Mouse (Mus musculus): ENCODE results near the gene Gdf7. TPM values are rescaled to one million over a fixed set of nuclear protein-coding genes. Genes with fewer than 3 reads are reported as not detected.

Gdf7 gene
- polyA plus RNA-seq, 2 experiments: not detected

DNA sequence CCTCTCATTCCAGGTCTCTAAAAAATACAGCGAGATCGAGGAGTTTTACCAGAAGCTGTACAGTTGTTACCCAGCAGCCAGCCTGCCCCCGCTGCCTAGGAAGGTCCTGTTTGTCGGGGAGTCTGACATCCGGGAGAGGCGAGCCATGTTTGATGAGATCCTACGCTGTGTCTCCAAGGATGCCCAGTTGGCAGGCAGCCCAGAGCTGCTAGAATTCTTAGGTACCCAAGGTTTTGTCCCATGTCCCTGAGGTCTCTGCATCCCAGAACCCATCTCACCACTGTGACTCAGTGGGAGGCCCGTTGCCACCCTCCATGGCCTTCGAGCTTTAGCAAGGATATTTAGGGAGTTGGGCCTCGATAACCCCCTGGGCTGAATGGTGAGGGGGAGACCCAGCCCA lies 19.8 kb upstream of the Gdf7 start:
- Histone ChIP-seq H3K4me3 (ENCODE audit: insufficient read depth in 1 of 2, low read depth in 2 of 2, low read length in 2 of 2) (no peak overlapping the region), H3K27me3 (ENCODE audit: control insufficient read depth, insufficient read depth, low read length) (no peaks in the 10 kb centered on the region), H3K27ac (no peak overlapping the region), H3K4me1 (replicated peaks; ENCODE audit: control insufficient read depth in 2 of 2, insufficient read depth in 2 of 2, low read length in 1 of 2) (no peaks in the 10 kb centered on the region), H3K36me3 (replicated peaks; ENCODE audit: control insufficient read depth, insufficient read depth, low read depth) (no peaks in the 10 kb centered on the region), H3K9ac (replicated peaks) (no peak overlapping the region), H3K9me3 (ENCODE audit: control insufficient read depth, low read length) (no peaks in the 10 kb centered on the region), H3K4me2 (ENCODE audit: low read depth) (no peak overlapping the region)
- no peak for ATAC-seq (ENCODE audit: insufficient read depth)
- no peak for DNase-seq (ENCODE audit: low read depth in 3 of 3, low spot score in 3 of 3)
- TF ChIP-seq CTCF (IDR thresholded peaks at IDR 0.05; ENCODE audit: low read depth) (no peak), EP300 (IDR thresholded peaks at IDR 0.05; ENCODE audit: low read depth) (no peak)
- WGBS (ENCODE audit: insufficient replicate concordance): 74% methylated on average over 10 of the region's 10 CpGs

DNA sequence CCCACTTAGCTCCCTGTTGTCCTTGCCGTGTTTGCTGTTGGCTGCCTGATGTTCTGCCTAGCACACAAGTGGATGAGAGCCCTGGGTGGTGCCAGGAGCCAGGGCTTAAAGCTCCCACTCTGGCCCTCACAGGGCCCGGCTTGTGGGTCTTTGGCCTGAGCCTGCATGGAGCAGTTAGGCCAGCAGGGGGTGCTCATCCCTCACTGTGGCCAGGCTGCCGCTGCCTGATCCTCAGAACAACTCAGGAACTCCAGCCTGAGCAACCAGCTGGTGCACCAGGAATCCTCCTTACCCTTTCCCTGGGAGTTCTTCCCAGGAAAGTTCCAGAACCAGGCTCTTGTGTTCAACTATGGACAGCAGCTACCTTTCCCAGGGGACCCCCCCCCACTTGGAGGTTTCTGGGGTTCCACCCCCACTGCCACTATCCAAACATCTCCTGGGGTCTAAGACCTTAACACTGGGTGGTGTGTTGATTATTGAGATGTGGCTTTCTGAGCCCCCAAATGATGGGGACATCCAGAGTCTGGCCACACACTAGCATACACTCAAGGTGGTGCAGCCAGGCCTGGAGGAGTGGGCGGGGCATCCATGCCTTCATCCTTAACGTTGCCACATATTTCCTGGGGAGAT lies 18.4 kb upstream of the Gdf7 start:
- H3K4me2 ChIP-seq (ENCODE audit: low read depth): no peak overlapping the region
- H3K4me3 ChIP-seq (ENCODE audit: insufficient read depth in 1 of 2, low read depth in 2 of 2, low read length in 2 of 2): no peak overlapping the region
- no peaks in the 10 kb centered on the region for H3K36me3 ChIP-seq (replicated peaks; ENCODE audit: control insufficient read depth, insufficient read depth, low read depth)
- H3K27me3 ChIP-seq (ENCODE audit: control insufficient read depth, insufficient read depth, low read length): no peaks in the 10 kb centered on the region
- 33% methylated on average over 5 of the region's 5 CpGs for WGBS (ENCODE audit: insufficient replicate concordance)
- no peak for ATAC-seq (ENCODE audit: insufficient read depth)
- no peak overlapping the region for H3K9ac ChIP-seq (replicated peaks)
- DNase-seq (ENCODE audit: low read depth in 3 of 3, low spot score in 3 of 3): no peak
- TF ChIP-seq EP300 (IDR thresholded peaks at IDR 0.05; ENCODE audit: low read depth) (no peak), CTCF (IDR thresholded peaks at IDR 0.05; ENCODE audit: low read depth) (peak; percentile 90)
- no peaks in the 10 kb centered on the region for H3K9me3 ChIP-seq (ENCODE audit: control insufficient read depth, low read length)
- H3K4me1 ChIP-seq (replicated peaks; ENCODE audit: control insufficient read depth in 2 of 2, insufficient read depth in 2 of 2, low read length in 1 of 2): no peaks in the 10 kb centered on the region
- H3K27ac ChIP-seq: no peak overlapping the region

- Histone ChIP-seq H3K9ac (replicated peaks) (no peak overlapping the region), H3K36me3 (replicated peaks; ENCODE audit: control insufficient read depth, insufficient read depth, low read depth) (no peaks in the 10 kb centered on the region), H3K4me2 (ENCODE audit: low read depth) (no peak overlapping the region), H3K4me3 (ENCODE audit: insufficient read depth in 1 of 2, low read depth in 2 of 2, low read length in 2 of 2) (no peak overlapping the region), H3K27me3 (ENCODE audit: control insufficient read depth, insufficient read depth, low read length) (peaks cover under 1% of the 10 kb centered on the region; the same call in 1 of the 2 replicates), H3K4me1 (replicated peaks; ENCODE audit: control insufficient read depth in 2 of 2, insufficient read depth in 2 of 2, low read length in 1 of 2) (no peaks in the 10 kb centered on the region; a peak in 1 of 4 replicates), H3K9me3 (ENCODE audit: control insufficient read depth, low read length) (no peaks in the 10 kb centered on the region), H3K27ac (no peak overlapping the region)
- TF ChIP-seq EP300 (IDR thresholded peaks at IDR 0.05; ENCODE audit: low read depth) (no peak), CTCF (IDR thresholded peaks at IDR 0.05; ENCODE audit: low read depth) (0 out of 2 replicates have a peak, but pooled peaks have one; percentile 6)
- DNase-seq (ENCODE audit: low read depth in 3 of 3, low spot score in 3 of 3) (no peak), ATAC-seq (ENCODE audit: insufficient read depth) (no peak)
- 72% methylated on average over 5 of the region's 5 CpGs for WGBS (ENCODE audit: insufficient replicate concordance)
Measured at GRCm38 (mm10) chr12:8316541-8316940, 14.8 kb upstream of the Gdf7 start.

DNA sequence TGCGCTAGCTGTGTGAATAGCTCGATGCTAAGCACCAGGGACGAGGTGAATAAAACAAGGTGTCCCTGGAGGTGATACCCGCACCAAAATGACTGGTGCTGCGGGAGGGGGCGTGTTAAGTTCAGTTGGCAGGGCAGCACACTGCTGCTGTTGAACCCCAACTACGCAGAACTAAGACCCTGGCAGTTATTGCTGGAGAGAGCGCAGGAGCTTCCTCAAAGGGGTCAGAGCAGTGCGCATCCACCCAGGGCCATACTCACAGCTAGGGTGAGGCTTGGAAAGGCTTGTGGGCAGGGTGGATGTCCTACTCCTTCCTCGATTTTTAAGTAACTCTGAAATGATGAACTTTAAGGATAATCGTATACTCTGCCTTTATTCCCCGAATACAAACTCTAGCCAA lies 12.0 kb upstream of the Gdf7 start:
- ATAC-seq (ENCODE audit: insufficient read depth) (no peak; the same call in 1 of the 2 replicates), DNase-seq (ENCODE audit: low read depth in 3 of 3, low spot score in 3 of 3) (no peak)
- peaks cover 7% of the 10 kb centered on the region for H3K27me3 ChIP-seq (ENCODE audit: control insufficient read depth, insufficient read depth, low read length)
- peak overlapping the region; percentile 61 to 70 for H3K4me3 ChIP-seq (ENCODE audit: insufficient read depth in 1 of 2, low read depth in 2 of 2, low read length in 2 of 2)
- no peaks in the 10 kb centered on the region for H3K36me3 ChIP-seq (replicated peaks; ENCODE audit: control insufficient read depth, insufficient read depth, low read depth)
- H3K4me2 ChIP-seq (ENCODE audit: low read depth): peak overlapping the region; percentile 81
- TF ChIP-seq EP300 (IDR thresholded peaks at IDR 0.05; ENCODE audit: low read depth): no peak
- no peak for TF ChIP-seq CTCF (IDR thresholded peaks at IDR 0.05; ENCODE audit: low read depth)
- WGBS (ENCODE audit: insufficient replicate concordance): 18% methylated on average over 12 of the region's 12 CpGs
- H3K27ac ChIP-seq: no peak overlapping the region
- H3K4me1 ChIP-seq (replicated peaks; ENCODE audit: control insufficient read depth in 2 of 2, insufficient read depth in 2 of 2, low read length in 1 of 2): no peaks in the 10 kb centered on the region; a peak in 1 of 4 replicates
- H3K9ac ChIP-seq (replicated peaks): peak overlapping the region; percentile 66
- no peaks in the 10 kb centered on the region for H3K9me3 ChIP-seq (ENCODE audit: control insufficient read depth, low read length)

- Histone ChIP-seq H3K27me3 (ENCODE audit: control insufficient read depth, insufficient read depth, low read length) (peaks cover 7% of the 10 kb centered on the region), H3K36me3 (replicated peaks; ENCODE audit: control insufficient read depth, insufficient read depth, low read depth) (no peaks in the 10 kb centered on the region), H3K4me3 (ENCODE audit: insufficient read depth in 1 of 2, low read depth in 2 of 2, low read length in 2 of 2) (peak within 1 kb of the TSS; percentile 61 to 70), H3K4me1 (replicated peaks; ENCODE audit: control insufficient read depth in 2 of 2, insufficient read depth in 2 of 2, low read length in 1 of 2) (no peaks in the 10 kb centered on the region; a peak in 1 of 4 replicates), H3K9me3 (ENCODE audit: control insufficient read depth, low read length) (no peaks in the 10 kb centered on the region), H3K27ac (no peak within 1 kb of the TSS), H3K9ac (replicated peaks) (peak within 1 kb of the TSS; percentile 66), H3K4me2 (ENCODE audit: low read depth) (peak within 1 kb of the TSS; percentile 81)
- ATAC-seq (ENCODE audit: insufficient read depth) (peak; percentile 74), DNase-seq (ENCODE audit: low read depth in 3 of 3, low spot score in 3 of 3) (peak; percentile 45 to 59 (median 53))
- 1% methylated on average over 38 of the region's 38 CpGs for WGBS (ENCODE audit: insufficient replicate concordance)
- TF ChIP-seq EP300 (IDR thresholded peaks at IDR 0.05; ENCODE audit: low read depth) (no peak), CTCF (IDR thresholded peaks at IDR 0.05; ENCODE audit: low read depth) (peak; percentile 88)
Measured at GRCm38 (mm10) chr12:8313270-8313771, 11.6 kb upstream of the Gdf7 start, which contains the start of gene Hs1bp3. Hs1bp3 (plus strand) TSS chr12:8313432.

All from liver, embryonic 14.5 days (tissue).